In genomic region chr1:138619996-138620461, GRCm38 (mm10) we compare ENCODE assay signal across 8 mouse cellular contexts. TPM values are rescaled to one million over a fixed set of nuclear protein-coding genes. Genes with fewer than 3 reads are reported as not detected.
DNase-seq lines count a peak whose midpoint lies in the region; ATAC-seq and TF ChIP-seq lines count a peak whose summit lies in the region.

Gene Nek7 (minus strand): TSS chr1:138620141.

- peak within 1 kb of the TSS; percentile 89 for H3K4me2 ChIP-seq in stomach, embryonic 15.5 days

- ATAC-seq in inflammation-experienced regulatory T-cells, adult 6 months, result peak; percentile 26
- ATAC-seq in megakaryocyte progenitor cell, adult 5-6 weeks (replicated peaks; ENCODE audit: poor library complexity), result peak; percentile 42
- ATAC-seq in stomach, embryonic 15.5 days (ENCODE audit: insufficient read depth, low FRiP score, low read depth), result no peak

- no peak for TF ChIP-seq CTCF in testis, adult 2 months (IDR thresholded peaks at IDR 0.05; ENCODE audit: control insufficient read depth, insufficient read depth, insufficient replicate concordance, low read depth, low read length)

- H3K4me1 ChIP-seq in testis, adult 2 months (ENCODE audit: control insufficient read depth, insufficient read depth, low read length), result peaks cover 7% of the 10 kb centered on the region
- H3K4me1 ChIP-seq in stomach, embryonic 15.5 days, result 0 out of 2 replicates have a peak, but pooled peaks cover 6% of the 10 kb centered on the region

- no peaks in the 10 kb centered on the region for H3K27me3 ChIP-seq in testis, adult 2 months (ENCODE audit: control insufficient read depth, insufficient read depth, low read length)
- no peaks in the 10 kb centered on the region for H3K27me3 ChIP-seq in stomach, embryonic 15.5 days (replicated peaks)

- 2% methylated on average over 11 of the region's 11 CpGs for WGBS in stomach, embryonic 15.5 days

- intact Hi-C loops in left cerebral cortex, postnatal 14 days (cut with DNase I), result loop anchor here (5.0 kb wide), 2 partner anchors 53 to 118 kb away; no protein-coding TSS in a partner anchor

- H3K36me3 ChIP-seq in testis, adult 2 months (ENCODE audit: control insufficient read depth, insufficient read depth, low read length), result no peaks in the 10 kb centered on the region
- no peaks in the 10 kb centered on the region for H3K36me3 ChIP-seq in stomach, embryonic 15.5 days

- H3K9me3 ChIP-seq in stomach, embryonic 15.5 days, result no peaks in the 10 kb centered on the region

- TF ChIP-seq POLR2A in testis, adult 2 months (IDR thresholded peaks at IDR 0.05; ENCODE audit: control insufficient read depth, low read depth, low read length), result no peak

- H3K4me3 ChIP-seq in testis, adult 2 months (ENCODE audit: control insufficient read depth, low read depth, low read length), result peak within 1 kb of the TSS; percentile 93
- peak within 1 kb of the TSS; percentile 92 for H3K4me3 ChIP-seq in stomach, embryonic 15.5 days (replicated peaks)

- H3K9ac ChIP-seq in stomach, embryonic 15.5 days, result peak within 1 kb of the TSS; percentile 78

- peak within 1 kb of the TSS; percentile 75 for H3K27ac ChIP-seq in testis, adult 2 months (ENCODE audit: control insufficient read depth, insufficient read depth, low read depth, low read length)
- H3K27ac ChIP-seq in stomach, embryonic 15.5 days, result peak within 1 kb of the TSS; percentile 98

- DNase-seq in testis, postnatal 14 days (ENCODE audit: low spot score), result no peak
- peak; percentile 81 for DNase-seq in embryo, embryonic 10 days (ENCODE audit: low spot score)
- DNase-seq in gastrocnemius, postnatal 4 days (ENCODE audit: low spot score in 2 of 2), result peak in 1 of 2 experiments; percentile 27
- peak; percentile 29 to 35 for DNase-seq in left cerebral cortex, postnatal 14 days (ENCODE audit: low spot score in 2 of 2)

RNA-seq across cellular contexts. Expression of gene Nek7, which starts in this region (rescaled TPM):
- polyA plus RNA-seq in testis, adult 2 months (2012; rRNA removed), result 1.3 and 1.7 TPM in 2 replicates
- total RNA-seq in gastrocnemius, postnatal 4 days (2021), result 10 to 100 TPM; 49.9 to 62.8 TPM
- polyA plus RNA-seq in inflammation-experienced regulatory T-cells, adult 6 months (2017; shearing (Covaris generic)), result 10 to 100 TPM; 64.9 to 79.7 (median 77.6) TPM
- 10 to 100 TPM; 26.5 to 26.8 TPM for total RNA-seq in left cerebral cortex, postnatal 14 days (2021)
- 30.2 and 34.6 TPM in 2 replicates for total RNA-seq in megakaryocyte progenitor cell, adult 5-6 weeks (2015)
- total RNA-seq in megakaryocyte progenitor cell, adult 5-6 weeks (2017), result 25.8 and 26.6 TPM in 2 replicates
- 35.9 and 36.1 TPM in 2 replicates for polyA plus RNA-seq in stomach, embryonic 15.5 days (2015; fragmentation: Nextera tagmentation; extraction: Ambion mirVana)

Comparison
In these comparisons a context has a peak if more than half of its experiments do, and no peak if none do; other contexts are left out.
1. RNA of gene Nek7 (polyA plus RNA-seq): 64.9 to 79.7 TPM in inflammation-experienced regulatory T-cells, adult 6 months and 35.9 to 36.1 TPM in stomach, embryonic 15.5 days; 1.3 to 1.7 TPM in testis, adult 2 months; every median in the first group is over 10 times any median in the second.